Mouse (Mus musculus) hindbrain, embryonic 10.5 days (tissue): Measurements from ENCODE around the gene Slc43a2. TPM values are rescaled to one million over a fixed set of nuclear protein-coding genes. Genes with fewer than 3 reads are reported as not detected.

Source experiments
- DNase-seq: peaks from one replicate; pipeline ENCODE4 v3.0.0-alpha.2; 2017; ENCODE audit warnings: low spot score
- H3K27ac ChIP-seq: fragments of 300-500 bp; sonication (generic); 2 replicates; pipeline ENCODE4 v1.5.1; 2016; ENCODE audit warnings: mild to moderate bottlenecking, moderate library complexity
- H3K27me3 ChIP-seq: fragments of 300-500 bp; sonication (generic); 2 replicates; pipeline ENCODE4 v1.6.1; 2016; ENCODE audit warnings: mild to moderate bottlenecking; ENCODE audit not compliant: poor library complexity, insufficient read depth, severe bottlenecking
- H3K36me3 ChIP-seq: fragments of 300-500 bp; sonication (generic); 2 replicates; pipeline ENCODE4 v1.6.1; 2016; ENCODE audit warnings: mild to moderate bottlenecking, moderate library complexity
- H3K4me1 ChIP-seq: fragments of 300-500 bp; sonication (generic); replicated peaks from 2 replicates; pipeline ENCODE4 v1.6.1; 2016; ENCODE audit warnings: mild to moderate bottlenecking
- H3K4me3 ChIP-seq: fragments of 300-500 bp; sonication (generic); 2 replicates; pipeline ENCODE4 v1.5.1; 2016; ENCODE audit warnings: mild to moderate bottlenecking, moderate library complexity
- H3K9me3 ChIP-seq: fragments of 300-500 bp; sonication (generic); 2 replicates; pipeline ENCODE4 v1.6.1; 2016; ENCODE audit warnings: mild to moderate bottlenecking, moderate library complexity
- WGBS: fragments of 180-500 bp; shearing (Covaris S2); methylation state at CpG from one replicate; pipeline ENCODE4 v1.1.7; 2016; 5-methylcytosine and 5-hydroxymethylcytosine counted together
- polyA plus RNA-seq: library from polyadenylated mRNA; unstranded; fragments of >200 nt; fragmentation: Nextera tagmentation; extraction: Ambion mirVana; gene quantifications from 2 replicates; pipeline ENCODE4 v1.2.1, GENCODE M21; 2016

Gene Slc43a2
- polyA plus RNA-seq, 1 experiment from 2014 or later: 7.1 TPM

GRCm38 (mm10) chr11:75620136-75620780 is 88.8 kb downstream of the Slc43a2 start:
- no peaks in the 10 kb centered on the region for H3K27me3 ChIP-seq
- no peaks in the 10 kb centered on the region for H3K4me1 ChIP-seq
- H3K27ac ChIP-seq: no peak overlapping the region
- WGBS: 94% methylated on average over 12 of the region's 12 CpGs
- no peak for DNase-seq
- no peak overlapping the region for H3K4me3 ChIP-seq
- no peaks in the 10 kb centered on the region for H3K9me3 ChIP-seq
- H3K36me3 ChIP-seq: peaks cover 92% of the 10 kb centered on the region

DNA sequence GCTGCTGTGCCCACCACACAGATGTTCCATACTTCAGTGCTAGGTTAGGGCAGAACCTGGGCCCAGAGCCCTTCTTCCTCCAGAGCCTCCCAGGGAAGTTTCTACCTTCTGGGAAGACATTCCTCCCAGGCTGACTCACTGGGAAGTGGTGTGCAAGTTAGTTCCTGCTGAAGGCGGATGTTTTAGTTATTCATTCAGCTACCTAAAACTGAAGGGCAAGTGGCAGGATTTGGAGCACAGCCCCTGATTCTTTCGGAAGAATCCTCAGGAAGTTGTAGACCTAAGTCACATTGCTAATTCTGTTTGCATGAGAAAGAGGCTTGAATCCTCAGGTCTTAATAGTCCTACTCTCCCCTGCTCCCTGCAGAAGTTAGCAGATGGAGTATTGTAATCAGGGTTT is 89.9 kb downstream of the Slc43a2 start:
- no peaks in the 10 kb centered on the region for H3K9me3 ChIP-seq
- WGBS: 91% methylated on average over 2 of the region's 2 CpGs
- H3K4me3 ChIP-seq: no peak overlapping the region
- H3K27ac ChIP-seq: no peak overlapping the region
- peaks cover 92% of the 10 kb centered on the region for H3K36me3 ChIP-seq
- H3K27me3 ChIP-seq: no peaks in the 10 kb centered on the region
- no peaks in the 10 kb centered on the region for H3K4me1 ChIP-seq
- DNase-seq: no peak

DNA sequence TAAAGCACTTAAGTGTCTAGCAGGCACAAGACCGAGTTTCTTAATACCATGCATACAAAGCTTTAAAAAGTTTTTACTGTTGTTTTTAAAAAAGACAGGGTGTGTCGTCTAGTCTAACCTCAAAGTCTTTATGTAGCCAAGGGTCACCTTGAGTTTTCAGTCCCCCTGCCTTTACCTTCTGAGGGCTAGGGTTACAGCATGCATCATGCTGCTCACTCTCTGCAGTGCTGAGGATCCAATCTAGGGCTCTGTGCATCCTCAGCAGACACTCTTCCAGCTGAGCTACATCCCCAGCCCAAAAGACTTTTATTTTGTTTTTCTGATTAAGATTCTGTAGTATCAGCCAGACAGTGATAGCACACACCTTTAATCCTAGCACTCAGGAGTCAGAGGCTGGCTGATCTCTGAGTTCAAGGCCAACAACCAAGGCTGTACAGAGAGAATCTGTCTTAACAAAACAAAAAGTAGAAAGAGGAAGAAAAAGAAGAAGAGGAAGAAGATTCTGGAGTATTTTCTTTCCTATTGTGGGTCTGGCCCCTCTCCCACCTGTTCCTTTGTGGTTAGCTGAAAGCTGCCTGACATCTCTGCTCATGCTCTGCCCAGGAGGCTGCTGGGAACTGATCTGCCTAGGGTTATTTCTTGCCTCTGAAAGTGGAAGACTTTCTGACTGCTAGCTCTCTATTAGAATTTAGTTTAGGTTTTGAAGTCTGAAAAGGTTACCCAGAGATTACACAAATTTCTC is 91.3 kb downstream of the Slc43a2 start:
- H3K36me3 ChIP-seq: peaks cover 92% of the 10 kb centered on the region

DNA sequence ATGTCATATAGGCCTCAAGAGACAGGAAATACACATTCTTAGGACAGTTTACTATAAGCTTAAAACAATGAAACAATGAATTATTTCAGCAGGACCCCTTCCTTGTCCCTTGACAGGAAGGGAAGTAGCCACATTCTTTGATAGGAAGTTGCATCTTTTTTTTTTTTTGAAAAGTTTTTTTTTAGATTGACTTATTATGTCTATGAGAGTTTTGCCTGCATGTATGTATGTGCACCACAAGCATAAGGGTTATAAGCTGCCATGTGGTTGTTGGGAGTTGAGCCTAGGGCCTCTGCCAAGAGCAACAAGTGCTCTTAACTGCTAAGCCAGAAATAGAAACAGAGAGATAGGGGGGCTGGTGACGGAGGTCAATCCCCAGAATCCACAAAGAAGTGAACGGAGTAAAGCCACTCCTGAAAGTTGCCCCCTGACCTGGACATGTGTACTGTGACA is 92.6 kb downstream of the Slc43a2 start:
- no peaks in the 10 kb centered on the region for H3K27me3 ChIP-seq
- peaks cover 90% of the 10 kb centered on the region for H3K36me3 ChIP-seq
- no peak for DNase-seq

More for the DNA sequence above, 91.3 kb downstream of the Slc43a2 start:
- no peaks in the 10 kb centered on the region for H3K27me3 ChIP-seq
- H3K4me3 ChIP-seq: no peak overlapping the region
- H3K9me3 ChIP-seq: no peaks in the 10 kb centered on the region
- DNase-seq: no peak
- no peak overlapping the region for H3K27ac ChIP-seq
- H3K4me1 ChIP-seq: no peaks in the 10 kb centered on the region
- 88% methylated on average over 2 of the region's 2 CpGs for WGBS

DNA sequence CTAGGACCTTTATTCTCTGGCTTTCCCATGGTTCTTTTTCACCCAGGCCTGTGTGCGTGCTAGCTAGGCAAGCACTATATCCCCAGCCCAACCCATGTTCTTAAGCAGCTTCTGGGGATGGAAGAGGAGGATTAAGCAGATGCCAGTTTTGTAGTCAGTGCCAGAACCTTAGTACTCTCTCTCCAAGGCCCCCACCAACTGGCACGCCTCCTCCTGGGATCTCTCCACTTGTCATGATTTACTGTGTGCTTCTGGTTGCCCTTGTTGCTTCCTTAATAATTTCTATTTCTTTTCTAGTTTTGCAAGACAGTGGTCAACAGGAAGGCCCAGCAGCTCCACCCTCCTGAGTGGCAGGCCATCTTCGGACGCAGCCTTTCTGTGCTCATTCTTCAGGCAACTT is 94.3 kb downstream of the Slc43a2 start:
- peaks cover 7% of the 10 kb centered on the region for H3K4me1 ChIP-seq
- H3K27me3 ChIP-seq: no peaks in the 10 kb centered on the region
- H3K27ac ChIP-seq: no peak overlapping the region
- H3K4me3 ChIP-seq: no peak overlapping the region
- no peaks in the 10 kb centered on the region for H3K9me3 ChIP-seq
- WGBS: 94% methylated on average over 4 of the region's 4 CpGs
- peaks cover 73% of the 10 kb centered on the region for H3K36me3 ChIP-seq
- no peak for DNase-seq

More for the DNA sequence above, 92.6 kb downstream of the Slc43a2 start:
- H3K4me1 ChIP-seq: no peaks in the 10 kb centered on the region
- WGBS: 79% methylated on average over 2 of the region's 2 CpGs
- no peaks in the 10 kb centered on the region for H3K9me3 ChIP-seq
- H3K4me3 ChIP-seq: no peak overlapping the region
- no peak overlapping the region for H3K27ac ChIP-seq

Other genes with a start within 250 kb of the Slc43a2 start
- 136 and 178 TPM in 2 replicates for gene Rpa1, start 183.4 kb upstream of the Slc43a2 start, polyA plus RNA-seq
- gene Smyd4, start 183.3 kb upstream of the Slc43a2 start, polyA plus RNA-seq: 14.6 and 17.4 TPM in 2 replicates
- gene Serpinf1, start 109.0 kb upstream of the Slc43a2 start, polyA plus RNA-seq: 95.3 and 106 TPM in 2 replicates
- gene Serpinf2, start 92.1 kb upstream of the Slc43a2 start, polyA plus RNA-seq: 0.07 TPM in 1 of 2 replicates, not detected in the other
- 7.7 and 8.6 TPM in 2 replicates for gene Wdr81, start 77.0 kb upstream of the Slc43a2 start, polyA plus RNA-seq
- gene Tlcd2, start 70.0 kb upstream of the Slc43a2 start, polyA plus RNA-seq: 11.7 and 12.4 TPM in 2 replicates
- 74.8 and 78.1 TPM in 2 replicates for gene Prpf8, start 44.9 kb upstream of the Slc43a2 start, polyA plus RNA-seq
- gene Rilp, start 21.6 kb upstream of the Slc43a2 start, polyA plus RNA-seq: 0.35 and 0.65 TPM in 2 replicates
- gene Scarf1, start 18.2 kb upstream of the Slc43a2 start, polyA plus RNA-seq: 4.9 and 6.4 TPM in 2 replicates
- gene Pitpna, start 56.4 kb downstream of the Slc43a2 start, polyA plus RNA-seq: 68.8 and 80.6 TPM in 2 replicates
- 20.6 and 24.9 TPM in 2 replicates for gene Inpp5k, start 99.3 kb downstream of the Slc43a2 start, polyA plus RNA-seq
- 16.4 and 19.0 TPM in 2 replicates for gene Myo1c, start 118.8 kb downstream of the Slc43a2 start, polyA plus RNA-seq
- gene Crk, start 147.6 kb downstream of the Slc43a2 start, polyA plus RNA-seq: 107 and 122 TPM in 2 replicates
- gene Ywhae, start 201.2 kb downstream of the Slc43a2 start, polyA plus RNA-seq: 1,323 and 1,330 TPM in 2 replicates